Mouse (Mus musculus): Measurements from ENCODE around the gene Flvcr2. TPM values are rescaled to one million over a fixed set of nuclear protein-coding genes. Genes with fewer than 3 reads are reported as not detected.
"Not testable (repeated sequence)": the region's sequence is repeated elsewhere in the genome, so short reads cannot be mapped to it uniquely, and the experiment has no call there.

Gene Flvcr2
- under 1 TPM in 11 of 26 experiments, not detected in 15; 0.20 to 0.96 (median 0.48) TPM for total RNA-seq (2018; cell fraction: chromatin; rRNA removed)
- under 1 TPM in 21 of 26 experiments, not detected in 5; 0.03 to 0.51 (median 0.17) TPM for total RNA-seq (2018; cell fraction: cytosol; rRNA removed)
- total RNA-seq (2018; cell fraction: nucleus; rRNA removed) = 1 to 10 TPM in 1 of 26 experiments, under 1 TPM in 12, not detected in 13; 0.11 to 1.4 (median 0.30) TPM
- polyA plus RNA-seq (2018) = 0.04 to 0.32 TPM in 2 of 3 replicates, not detected in the other

GRCm38 (mm10) chr12:85745827-85746695 is at the start of gene Flvcr2:
Flvcr2 (plus strand) TSS chr12:85746539.
- Histone ChIP-seq H3K4me3 (ENCODE audit: inconsistent target) (peak within 1 kb of the TSS; percentile 31), H3K27ac (no peak within 1 kb of the TSS), H3K79me2 (ENCODE audit: inconsistent target) (no peaks in the 10 kb centered on the region), H3K36me3 (ENCODE audit: inconsistent target) (no peaks in the 10 kb centered on the region)
- 5% methylated on average over 51 of the region's 51 CpGs for WGBS (ENCODE audit: missing documents)

GRCm38 (mm10) chr12:85698179-85698578 is 48.2 kb upstream of the Flvcr2 start:
- not testable (repeated sequence) for H3K79me2 ChIP-seq (ENCODE audit: inconsistent target); H3K27ac ChIP-seq; H3K4me3 ChIP-seq (ENCODE audit: inconsistent target); H3K36me3 ChIP-seq (ENCODE audit: inconsistent target)
- 50% methylated on average over 3 of the region's 37 CpGs for WGBS (ENCODE audit: missing documents)

- Histone ChIP-seq H3K27ac (no peak overlapping the region), H3K4me3 (ENCODE audit: inconsistent target) (no peak overlapping the region), H3K36me3 (ENCODE audit: inconsistent target) (no peaks in the 10 kb centered on the region), H3K79me2 (ENCODE audit: inconsistent target) (no peaks in the 10 kb centered on the region; the same call in 1 of the 2 replicates)
- WGBS (ENCODE audit: missing documents) = 89% methylated on average over 6 of the region's 6 CpGs
Observed at GRCm38 (mm10) chr12:85700191-85700841, 46.0 kb upstream of the Flvcr2 start.

GRCm38 (mm10) chr12:85700842-85701223 is 45.5 kb upstream of the Flvcr2 start:
- Histone ChIP-seq H3K36me3 (ENCODE audit: inconsistent target) (no peaks in the 10 kb centered on the region), H3K27ac (no peak overlapping the region), H3K4me3 (ENCODE audit: inconsistent target) (no peak overlapping the region), H3K79me2 (ENCODE audit: inconsistent target) (no peaks in the 10 kb centered on the region; the same call in 1 of the 2 replicates)
- 89% methylated on average over 7 of the region's 7 CpGs for WGBS (ENCODE audit: missing documents)

GRCm38 (mm10) chr12:85702166-85703055 is 43.9 kb upstream of the Flvcr2 start:
- WGBS (ENCODE audit: missing documents) = 96% methylated on average over 15 of the region's 15 CpGs
- H3K4me3 ChIP-seq (ENCODE audit: inconsistent target) = no peak overlapping the region
- no peaks in the 10 kb centered on the region for H3K79me2 ChIP-seq (ENCODE audit: inconsistent target)
- no peaks in the 10 kb centered on the region for H3K36me3 ChIP-seq (ENCODE audit: inconsistent target)
- H3K27ac ChIP-seq = no peak overlapping the region

GRCm38 (mm10) chr12:85703507-85703906 is 42.8 kb upstream of the Flvcr2 start:
- 87% methylated on average over 3 of the region's 3 CpGs for WGBS (ENCODE audit: missing documents)
- Histone ChIP-seq H3K4me3 (ENCODE audit: inconsistent target) (no peak overlapping the region), H3K79me2 (ENCODE audit: inconsistent target) (no peaks in the 10 kb centered on the region), H3K27ac (no peak overlapping the region), H3K36me3 (ENCODE audit: inconsistent target) (no peaks in the 10 kb centered on the region)

- no peaks in the 10 kb centered on the region for H3K36me3 ChIP-seq (ENCODE audit: inconsistent target)
Observed at GRCm38 (mm10) chr12:85704566-85704965, 41.8 kb upstream of the Flvcr2 start.

GRCm38 (mm10) chr12:85705002-85705830 is 41.1 kb upstream of the Flvcr2 start:
- Histone ChIP-seq H3K79me2 (ENCODE audit: inconsistent target) (no peaks in the 10 kb centered on the region), H3K4me3 (ENCODE audit: inconsistent target) (peak overlapping the region; percentile 31), H3K27ac (peak overlapping the region; percentile 92), H3K36me3 (ENCODE audit: inconsistent target) (no peaks in the 10 kb centered on the region)
- 3% methylated on average over 20 of the region's 20 CpGs for WGBS (ENCODE audit: missing documents)

More at GRCm38 (mm10) chr12:85704566-85704965, 41.8 kb upstream of the Flvcr2 start:
- Histone ChIP-seq H3K27ac (peak overlapping the region; percentile 92), H3K79me2 (ENCODE audit: inconsistent target) (no peaks in the 10 kb centered on the region), H3K4me3 (ENCODE audit: inconsistent target) (no peak overlapping the region)
- 31% methylated on average over 6 of the region's 7 CpGs for WGBS (ENCODE audit: missing documents)

GRCm38 (mm10) chr12:85705831-85706530 is 40.4 kb upstream of the Flvcr2 start:
- WGBS (ENCODE audit: missing documents) = 31% methylated on average over 15 of the region's 17 CpGs
- no peaks in the 10 kb centered on the region for H3K36me3 ChIP-seq (ENCODE audit: inconsistent target)
- peak overlapping the region; percentile 31 for H3K4me3 ChIP-seq (ENCODE audit: inconsistent target)
- H3K27ac ChIP-seq = peak overlapping the region; percentile 92
- H3K79me2 ChIP-seq (ENCODE audit: inconsistent target) = no peaks in the 10 kb centered on the region

GRCm38 (mm10) chr12:85706906-85707305 is 39.4 kb upstream of the Flvcr2 start:
- Histone ChIP-seq H3K36me3 (ENCODE audit: inconsistent target) (no peaks in the 10 kb centered on the region), H3K27ac (no peak overlapping the region), H3K79me2 (ENCODE audit: inconsistent target) (no peaks in the 10 kb centered on the region), H3K4me3 (ENCODE audit: inconsistent target) (no peak overlapping the region)
- WGBS (ENCODE audit: missing documents) = 100% methylated on average over 3 of the region's 4 CpGs

GRCm38 (mm10) chr12:85707391-85707790 is 38.9 kb upstream of the Flvcr2 start:
- Histone ChIP-seq H3K36me3 (ENCODE audit: inconsistent target) (no peaks in the 10 kb centered on the region), H3K27ac (no peak overlapping the region), H3K4me3 (ENCODE audit: inconsistent target) (no peak overlapping the region), H3K79me2 (ENCODE audit: inconsistent target) (no peaks in the 10 kb centered on the region)
- WGBS (ENCODE audit: missing documents) = 94% methylated on average over 11 of the region's 11 CpGs

- no peak overlapping the region for H3K4me3 ChIP-seq (ENCODE audit: inconsistent target)
- H3K79me2 ChIP-seq (ENCODE audit: inconsistent target) = no peaks in the 10 kb centered on the region
- H3K36me3 ChIP-seq (ENCODE audit: inconsistent target) = no peaks in the 10 kb centered on the region
- no peak overlapping the region for H3K27ac ChIP-seq
- 87% methylated on average over 12 of the region's 12 CpGs for WGBS (ENCODE audit: missing documents)
Observed at GRCm38 (mm10) chr12:85708556-85708955, 37.8 kb upstream of the Flvcr2 start.

- no peak overlapping the region for H3K27ac ChIP-seq
- H3K36me3 ChIP-seq (ENCODE audit: inconsistent target) = no peaks in the 10 kb centered on the region
- no peaks in the 10 kb centered on the region for H3K79me2 ChIP-seq (ENCODE audit: inconsistent target)
- WGBS (ENCODE audit: missing documents) = 10% methylated on average over 7 of the region's 7 CpGs
- no peak overlapping the region for H3K4me3 ChIP-seq (ENCODE audit: inconsistent target)
Observed at GRCm38 (mm10) chr12:85710695-85711094, 35.6 kb upstream of the Flvcr2 start.
